Mouse (Mus musculus) left cerebral cortex, adult 8-10 months (tissue): ENCODE measurements around the gene Gm20449. TPM values are rescaled to one million over a fixed set of nuclear protein-coding genes. Genes with fewer than 3 reads are reported as not detected.
"Not testable (repeated sequence)": the region's sequence is repeated elsewhere in the genome, so short reads cannot be mapped to it uniquely, and the experiment has no call there.

Experiments used
- DNase-seq, 2 experiments: peaks; one replicate each; pipeline ENCODE4 v3.0.0; 2022; ENCODE audit warnings: low spot score in 2 of 2
- total RNA-seq, 4 experiments: library from RNA; stranded (reverse); gene quantifications; 2 replicates each; pipeline ENCODE4 v1.2.4; 2022

Gene Gm20449
- under 1 TPM; 0.11 to 0.39 (median 0.21) TPM for total RNA-seq

- peak; percentile 98 to 99 for DNase-seq
Observed at GRCm38 (mm10) chr7:41499389-41500049, at the start of gene Gm20449, which contains the start of gene AW146154. Gene Gm20449 (minus strand): TSS chr7:41499417. Gene AW146154 (minus strand): TSS chr7:41499890.

GRCm38 (mm10) chr7:41512672-41513071, 13.5 kb upstream of the Gm20449 start:
- DNase-seq, result no peak

GRCm38 (mm10) chr7:41512207-41512606, 13.0 kb upstream of the Gm20449 start:
- no peak for DNase-seq

GRCm38 (mm10) chr7:41502402-41502801, 3.2 kb upstream of the Gm20449 start:
- DNase-seq, result no peak

GRCm38 (mm10) chr7:41500151-41500934, 1.1 kb upstream of the Gm20449 start:
- peak in 1 of 2 experiments; percentile 51 for DNase-seq

GRCm38 (mm10) chr7:41499018-41499388, 214 bp downstream of the Gm20449 start:
- not testable (repeated sequence) for DNase-seq

GRCm38 (mm10) chr7:41498464-41498863, 753 bp downstream of the Gm20449 start:
- DNase-seq, result not testable (repeated sequence)

- no peak for DNase-seq
Observed at GRCm38 (mm10) chr7:41497871-41498270, 1.3 kb downstream of the Gm20449 start.

- no peak for DNase-seq
Observed at GRCm38 (mm10) chr7:41451864-41452263, 47.4 kb downstream of the Gm20449 start.

- DNase-seq, result not testable (repeated sequence)
Observed at GRCm38 (mm10) chr7:41448596-41448995, 50.6 kb downstream of the Gm20449 start, which contains the start of gene Vmn2r57. Gene Vmn2r57 (minus strand): TSS chr7:41448696.

GRCm38 (mm10) chr7:41394130-41394529, 105.1 kb downstream of the Gm20449 start:
- no peak for DNase-seq

- DNase-seq, result peak; percentile 74 to 83
Observed at GRCm38 (mm10) chr7:41393048-41393971, 105.9 kb downstream of the Gm20449 start, which contains the start of gene AI987944. Gene AI987944 (minus strand): TSS chr7:41393379.

Other genes with a start within 250 kb of the Gm20449 start
- gene AI987944, start 106.0 kb downstream of the Gm20449 start, total RNA-seq, result 10 to 100 TPM in 3 of 4 experiments, 1 to 10 TPM in 1; 8.6 to 12.8 (median 12.0) TPM
- gene Vmn2r57, start 50.7 kb downstream of the Gm20449 start, total RNA-seq, result under 1 TPM; 0.53 to 0.64 (median 0.62) TPM
- 10 to 100 TPM in 2 of 4 experiments, 1 to 10 TPM in 2; 9.0 to 11.4 (median 9.9) TPM for gene AW146154, start 473 bp upstream of the Gm20449 start, total RNA-seq
- gene Gm6871, start 74.2 kb upstream of the Gm20449 start, total RNA-seq, result not detected
- gene 2610021A01Rik, start 99.8 kb upstream of the Gm20449 start, total RNA-seq, result 10 to 100 TPM; 29.2 to 42.3 (median 35.2) TPM
- 10 to 100 TPM; 36.5 to 42.9 (median 41.3) TPM for gene Zfp788, start 133.8 kb upstream of the Gm20449 start, total RNA-seq